Mouse (Mus musculus) left cerebral cortex, postnatal 36 days (tissue): ENCODE data around the gene Ulk3. TPM values are rescaled to one million over a fixed set of nuclear protein-coding genes. Genes with fewer than 3 reads are reported as not detected.

Source experiments
- DNase-seq, 2 experiments: peaks; one replicate each; pipeline ENCODE4 v3.0.0; 2021 to 2022; ENCODE audit warnings: low spot score in 2 of 2, mixed read lengths in 1 of 2
- intact Hi-C: fragments of 180-260 bp; cut with DNase I; formaldehyde crosslinking; loops from one replicate; pipeline ENCODE4 v1.15.1; 2025
- total RNA-seq, 2 experiments: library from RNA; stranded (reverse); gene quantifications; 2 replicates each; pipeline ENCODE4 v1.2.3; 2021

Ulk3 gene
- total RNA-seq, 2 experiments from 2014 or later = 23.9 to 38.5 TPM

DNA sequence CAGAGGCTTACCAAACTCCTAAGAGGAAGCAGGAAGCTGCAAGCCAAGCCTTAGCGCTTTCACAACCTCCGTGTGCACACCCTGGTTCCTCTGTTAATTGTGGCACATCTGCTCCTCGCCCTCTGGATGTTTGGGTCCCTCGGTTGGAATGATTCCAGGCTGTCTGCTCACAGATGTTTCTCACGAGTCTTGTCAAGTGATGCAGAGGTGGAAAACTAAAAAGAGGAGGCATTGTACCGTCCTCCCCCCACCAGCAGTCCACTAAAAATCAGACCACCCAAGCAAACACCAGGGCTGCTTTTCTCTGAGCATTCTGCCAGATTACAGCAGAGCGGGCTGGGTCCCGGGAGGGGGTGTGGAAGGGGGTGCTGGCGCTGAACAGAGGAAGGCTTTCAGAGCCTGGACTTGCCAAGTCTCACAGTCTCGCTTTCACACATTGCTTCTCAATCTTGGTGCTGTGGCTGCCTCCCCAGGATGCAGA is 23.5 kb upstream of the Ulk3 start:
- peak; percentile 57 to 62 for DNase-seq
- intact Hi-C loops = no loop called here

GRCm38 (mm10) chr9:57566846-57567245 is 22.4 kb upstream of the Ulk3 start:
- no peak for DNase-seq
- intact Hi-C loops = no loop called here

DNA sequence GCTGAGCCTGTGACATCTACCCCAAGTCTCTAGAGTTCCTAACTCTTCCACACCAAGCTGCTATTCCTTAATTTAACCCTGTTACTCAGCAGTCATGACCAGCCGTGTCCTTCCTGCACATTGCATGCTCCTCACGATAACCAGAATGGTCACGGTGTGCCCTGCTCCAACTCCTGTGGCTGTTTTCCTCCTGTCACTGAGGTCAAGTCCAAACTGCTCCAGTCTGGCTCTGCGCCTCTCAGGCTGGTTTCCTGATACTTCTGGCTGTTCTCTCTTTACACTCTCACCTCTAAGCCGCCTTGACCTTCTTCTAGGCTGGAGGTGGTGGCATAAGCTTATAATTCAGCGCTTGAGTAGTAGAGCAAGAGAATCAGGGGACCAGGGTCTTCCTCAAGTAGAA is 20.8 kb upstream of the Ulk3 start:
- DNase-seq = no peak
- intact Hi-C loops = no loop called here

- intact Hi-C loops = no loop called here
- DNase-seq = no peak
Observed at GRCm38 (mm10) chr9:57574397-57574796, 14.9 kb upstream of the Ulk3 start.

GRCm38 (mm10) chr9:57575577-57575976 is 13.7 kb upstream of the Ulk3 start:
- no peak for DNase-seq
- intact Hi-C loops = no loop called here

- intact Hi-C loops = no loop called here
- no peak for DNase-seq
Observed at GRCm38 (mm10) chr9:57577144-57577849, 12.0 kb upstream of the Ulk3 start.

DNA sequence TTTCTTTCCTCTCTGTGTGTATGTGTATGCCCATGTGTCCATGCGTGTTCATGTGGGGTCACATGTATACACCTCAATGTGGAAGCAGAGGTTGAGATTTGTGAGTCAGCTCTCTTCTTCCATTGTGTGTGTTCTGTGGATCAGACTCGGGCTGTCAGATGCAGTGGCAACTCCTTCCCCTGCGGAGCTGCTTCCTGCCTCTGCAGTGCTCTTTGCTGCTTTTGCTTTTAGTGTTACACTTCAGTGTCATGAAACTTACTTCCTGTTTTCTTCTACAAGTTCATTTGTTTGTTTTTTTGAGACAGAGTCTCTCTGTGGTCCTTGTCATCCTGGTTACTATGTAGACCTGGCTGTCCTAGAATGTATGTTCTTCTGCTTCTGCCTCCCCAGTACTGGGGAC is 4.3 kb upstream of the Ulk3 start:
- intact Hi-C loops = no loop called here
- no peak for DNase-seq

- no peak for DNase-seq
- intact Hi-C loops = loop anchor here (5.0 kb wide), 1 partner anchor 57 kb away; no protein-coding TSS in a partner anchor
Observed at GRCm38 (mm10) chr9:57590726-57591125, 1.5 kb downstream of the Ulk3 start.

DNA sequence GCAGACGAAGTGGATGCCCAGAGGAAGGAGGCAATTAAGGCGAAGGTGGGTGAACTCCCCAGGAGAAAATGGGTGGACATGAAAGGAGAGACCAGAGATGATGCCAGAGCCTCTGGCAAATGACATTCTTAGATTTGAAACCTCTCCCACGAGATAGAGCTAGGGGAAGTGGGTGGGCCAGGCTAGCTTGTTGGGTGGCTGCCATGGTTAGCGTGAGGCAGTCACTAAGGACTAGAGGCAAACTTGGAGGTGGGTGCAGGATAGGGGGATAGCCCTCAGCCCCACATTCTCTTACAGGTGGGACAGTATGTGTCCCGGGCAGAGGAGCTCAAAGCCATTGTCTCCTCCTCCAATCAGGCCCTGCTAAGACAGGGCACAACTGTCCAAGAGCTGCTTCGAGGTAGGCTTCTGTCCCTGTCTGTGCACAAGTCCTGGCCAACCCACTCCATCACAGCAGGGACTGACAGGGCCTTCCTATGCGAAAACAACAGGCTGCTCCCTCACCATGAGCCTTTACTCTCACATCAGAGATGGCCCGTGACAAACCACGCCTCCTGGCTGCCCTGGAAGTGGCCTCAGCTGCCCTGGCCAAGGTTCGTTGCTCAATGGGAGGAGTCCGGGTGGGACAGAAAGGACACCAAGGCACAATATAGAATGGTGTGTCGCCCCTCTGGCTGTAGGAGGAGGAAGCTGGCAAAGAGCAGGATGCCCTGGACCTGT is 4.4 kb downstream of the Ulk3 start:
- DNase-seq = no peak
- intact Hi-C loops = loop anchor here (5.0 kb wide), 1 partner anchor 54 kb away; no protein-coding TSS in a partner anchor

DNA sequence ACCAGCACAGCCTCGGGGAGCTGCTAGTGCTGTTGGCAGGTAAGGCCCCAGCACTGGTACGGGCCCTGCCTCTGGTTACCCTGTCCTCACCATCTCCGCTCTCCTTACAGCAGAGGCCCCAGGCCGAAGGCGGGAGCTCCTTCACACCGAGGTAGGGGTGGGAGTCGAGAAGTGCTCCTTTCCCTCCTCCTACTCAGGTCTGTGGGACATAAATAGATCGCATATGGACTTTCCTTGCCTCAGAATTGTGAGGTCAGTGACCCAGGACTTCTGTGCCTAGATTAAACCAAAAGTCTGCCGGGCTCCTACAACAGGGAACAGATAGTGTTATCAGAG is 4.9 kb downstream of the Ulk3 start:
- intact Hi-C loops = loop anchor here (5.0 kb wide), 1 partner anchor 53 kb away; no protein-coding TSS in a partner anchor
- DNase-seq = no peak

DNA sequence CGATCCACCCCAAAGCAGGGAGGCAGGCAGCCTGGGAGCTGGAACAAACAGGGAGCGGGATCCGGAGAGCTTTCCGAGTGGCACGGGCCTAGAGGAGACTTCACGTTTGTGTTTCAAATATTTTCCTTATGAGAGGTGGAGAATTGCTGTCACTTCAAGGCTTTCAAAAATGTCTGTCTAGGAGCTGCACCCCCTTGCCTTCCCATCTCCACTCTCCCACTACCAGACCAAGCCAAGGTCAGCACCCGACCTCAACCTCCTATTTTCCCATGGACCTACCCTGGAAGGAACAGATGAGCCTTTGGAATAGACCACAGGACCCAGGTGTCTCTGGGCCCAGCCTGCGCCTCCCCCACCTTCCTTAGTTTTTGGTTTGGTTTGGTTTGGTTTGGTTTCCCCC is 8.0 kb downstream of the Ulk3 start:
- intact Hi-C loops = no loop called here
- DNase-seq = no peak

DNA sequence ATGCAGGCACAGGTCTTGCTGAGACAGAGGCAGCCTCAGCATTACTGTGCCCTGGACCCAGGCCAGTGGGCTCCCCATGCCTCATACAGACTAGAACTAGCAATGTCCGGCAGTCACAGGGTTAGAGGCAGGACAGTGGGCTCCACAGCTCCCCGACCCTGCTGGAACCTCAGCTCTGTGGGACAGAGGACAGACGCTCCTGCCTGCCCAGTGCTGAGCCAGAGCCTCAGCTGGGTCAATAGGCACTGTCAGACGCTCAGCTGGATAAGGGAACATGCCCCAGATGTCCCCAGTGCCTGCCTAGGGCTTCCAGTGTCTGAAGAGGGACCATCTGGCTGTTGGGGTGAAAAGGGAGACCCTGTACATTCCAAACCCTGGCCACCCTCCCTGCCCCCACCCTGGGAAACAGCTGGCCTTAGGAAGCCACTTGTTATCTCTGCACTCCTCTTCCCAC is 8.7 kb downstream of the Ulk3 start:
- intact Hi-C loops = no loop called here
- DNase-seq = no peak

DNA sequence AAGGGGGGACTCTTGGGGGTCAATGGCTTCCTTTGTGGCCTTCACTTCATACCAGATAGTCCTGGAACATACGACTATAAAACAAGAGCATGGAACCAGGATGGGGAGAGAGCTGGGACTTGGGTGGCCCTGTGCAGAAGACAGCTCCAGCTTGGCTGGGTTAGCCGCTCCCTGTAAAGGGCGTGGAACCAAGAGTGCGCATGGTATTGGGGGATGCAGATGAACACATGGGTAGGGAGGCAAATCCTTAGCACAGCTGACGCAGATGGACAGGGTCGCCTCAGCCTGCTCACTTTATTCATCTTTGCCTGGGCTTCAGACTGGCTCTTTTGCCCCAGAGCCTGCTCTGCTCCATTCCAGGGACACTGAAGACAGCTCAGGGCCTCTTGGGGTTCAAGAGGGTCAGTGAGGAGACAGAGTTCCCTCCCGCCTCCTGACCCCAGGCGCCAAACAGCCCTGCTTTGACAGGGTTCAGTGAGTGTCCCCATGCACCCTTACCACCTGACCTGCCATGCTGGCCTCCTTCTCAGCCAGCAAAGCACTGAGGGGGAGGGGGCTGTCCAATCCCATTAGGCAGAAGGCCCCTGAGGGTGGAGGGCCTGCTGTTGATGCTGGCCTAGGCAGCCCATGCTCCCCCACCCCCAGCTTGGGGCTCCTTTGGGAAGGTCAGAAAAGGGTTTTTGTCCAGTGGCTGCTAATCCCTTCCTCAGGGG is 9.8 kb downstream of the Ulk3 start:
- intact Hi-C loops = no loop called here
- DNase-seq = no peak

DNA sequence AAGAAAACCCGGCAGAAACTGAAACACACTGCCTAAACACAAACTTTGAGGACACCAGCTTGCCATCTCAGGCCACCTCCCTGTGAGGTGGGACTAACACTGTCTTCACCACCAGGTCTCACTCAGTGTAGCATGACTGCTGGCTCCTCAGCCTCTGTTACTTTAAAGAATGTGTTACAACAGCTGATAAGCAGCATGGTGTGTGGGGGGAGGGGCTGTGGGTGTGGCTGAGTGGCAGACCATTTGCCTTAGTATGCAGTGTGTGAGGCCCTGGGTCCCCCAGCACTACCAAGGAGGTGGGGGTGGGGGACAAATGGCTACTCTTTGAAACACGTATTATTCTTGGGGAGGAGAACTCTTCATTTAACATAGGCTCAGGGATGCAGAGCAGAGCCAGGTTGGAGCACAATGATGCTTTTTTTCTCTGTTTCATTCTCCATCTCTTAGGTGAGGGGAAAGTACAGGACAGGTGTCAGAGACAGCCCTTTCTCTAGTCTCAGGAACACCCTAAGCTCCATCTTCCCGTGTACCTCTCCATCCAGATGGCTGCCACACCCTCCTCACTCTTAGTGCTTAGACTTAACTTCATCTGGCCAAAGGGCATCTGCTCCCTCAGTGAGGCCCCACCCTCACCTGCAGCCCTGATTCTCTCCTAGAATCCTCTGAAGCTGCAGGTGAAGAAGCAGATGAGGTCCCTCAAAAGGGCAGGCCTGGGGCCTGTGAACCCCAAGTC is 11.5 kb downstream of the Ulk3 start:
- intact Hi-C loops = no loop called here
- DNase-seq = no peak

GRCm38 (mm10) chr9:57601353-57601706 is 12.1 kb downstream of the Ulk3 start:
- intact Hi-C loops = no loop called here
- DNase-seq = peak; percentile 60

DNA sequence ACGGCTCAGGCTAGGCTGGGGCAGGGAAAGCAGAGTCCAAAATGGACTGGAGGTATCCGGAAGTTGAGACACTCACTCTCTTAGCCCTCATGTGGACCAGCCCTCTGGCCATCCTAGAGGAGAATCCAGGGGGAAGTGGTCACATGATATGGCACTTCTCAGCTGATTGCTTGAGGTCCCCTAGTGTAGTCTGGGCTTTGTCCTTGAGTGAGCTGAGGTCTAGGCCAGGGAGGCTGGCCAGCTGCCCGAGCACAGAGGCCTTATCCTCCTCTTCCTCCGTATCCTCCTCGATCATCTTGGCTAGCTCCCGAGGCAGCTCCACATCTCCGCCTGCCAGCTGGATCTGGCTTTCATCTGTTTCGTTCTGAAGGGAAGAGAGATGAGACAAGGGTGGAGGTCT is 12.8 kb downstream of the Ulk3 start:
- DNase-seq = no peak
- intact Hi-C loops = no loop called here

DNA sequence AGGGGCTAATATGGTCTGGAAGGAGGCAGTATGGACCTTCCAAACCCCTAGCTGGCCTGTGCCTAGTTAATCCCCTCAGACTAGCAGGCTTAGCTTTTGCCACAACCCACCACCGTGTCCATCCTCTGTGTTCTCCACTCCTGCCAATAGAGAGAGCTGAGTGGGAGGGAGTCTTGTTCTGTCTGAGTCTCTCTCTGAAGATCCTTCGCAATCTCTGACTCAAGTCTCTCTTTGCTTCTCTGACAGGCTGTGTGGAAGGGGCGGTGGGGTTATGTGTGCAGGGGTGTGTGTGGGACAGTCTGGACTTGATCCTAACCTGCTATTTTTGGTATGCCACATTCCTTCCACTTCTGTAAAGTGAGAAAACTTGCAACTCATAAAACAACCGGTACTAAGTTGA is 15.6 kb downstream of the Ulk3 start:
- intact Hi-C loops = no loop called here
- peak in 1 of 2 experiments; percentile 30 for DNase-seq

GRCm38 (mm10) chr9:57605503-57605902 is 16.3 kb downstream of the Ulk3 start:
- intact Hi-C loops = no loop called here
- no peak for DNase-seq

DNA sequence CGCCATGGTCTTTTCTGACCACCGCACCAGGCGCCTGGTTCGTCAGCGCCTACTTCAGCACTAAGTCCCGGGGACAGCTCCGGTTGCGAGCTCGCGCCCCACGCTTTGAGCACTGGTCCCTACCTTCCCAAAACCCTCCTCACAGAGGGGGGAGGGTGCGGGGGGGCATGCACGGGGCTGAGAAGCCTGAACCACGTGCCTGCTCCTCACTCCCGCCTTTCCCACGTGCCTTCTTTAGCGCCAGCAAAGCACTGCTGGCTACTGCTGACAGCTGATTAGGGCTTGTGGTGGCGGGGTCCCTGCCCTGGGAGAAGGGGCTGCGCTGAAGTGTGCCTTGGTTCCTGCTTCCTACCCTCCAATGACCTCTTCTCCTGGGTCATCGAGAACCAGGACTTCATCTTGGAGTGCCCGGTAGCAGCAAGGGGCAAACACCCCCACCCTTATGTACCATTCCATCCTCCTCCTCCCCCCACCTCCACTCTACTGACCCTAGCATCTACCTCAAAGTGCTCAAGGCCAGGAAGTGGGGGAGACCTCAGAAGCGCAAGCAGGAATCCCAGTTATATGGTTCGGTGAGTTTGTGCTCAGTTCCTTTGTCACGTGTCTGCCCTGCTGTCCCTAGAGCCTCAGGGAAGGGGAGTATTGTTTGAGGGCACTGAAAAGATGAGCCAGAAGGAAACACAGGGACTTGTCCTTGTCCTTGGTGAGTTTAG is 17.0 kb downstream of the Ulk3 start, which contains the start of gene Cplx3:
Gene Cplx3 (minus strand): TSS at position 143 of the 713 bp plus-strand sequence.
- intact Hi-C loops = no loop called here

More for the DNA sequence above, 17.0 kb downstream of the Ulk3 start, which contains the start of gene Cplx3:
- DNase-seq = no peak
